28 mouse cellular contexts compared by ENCODE assay signal in genomic region chr5:97633766-97634165, GRCm38 (mm10).
DNase-seq lines count a peak whose midpoint lies in the region; ATAC-seq and TF ChIP-seq lines count a peak whose summit lies in the region.
"Had no signal": no experiment of that assay in that cellular context is flagged by ENCODE, and none has a peak within 500 bp of the region (broad histone marks: within the 10 kb centered on the region; RNA-seq: fewer than 3 reads in every experiment).

No protein-coding gene starts in this region.

- no peak overlapping the region for H3K4me2 ChIP-seq in midbrain, postnatal 0 days (ENCODE audit: low read depth, low read length, poor library complexity, severe bottlenecking)
- no peak overlapping the region for H3K4me2 ChIP-seq in midbrain, embryonic 15.5 days
- H3K4me2 ChIP-seq in forebrain, postnatal 0 days (ENCODE audit: low read depth), result no peak overlapping the region
- H3K4me2 ChIP-seq: heart, embryonic 13.5 days; intestine, embryonic 15.5 days; lung, embryonic 14.5 days had no signal

- H3K27ac ChIP-seq in midbrain, postnatal 0 days (ENCODE audit: low read depth, low read length), result no peak overlapping the region
- no peak overlapping the region for H3K27ac ChIP-seq in midbrain, embryonic 15.5 days
- H3K27ac ChIP-seq in forebrain, postnatal 0 days (ENCODE audit: low read depth, low read length), result no peak overlapping the region
- H3K27ac ChIP-seq: gastrocnemius, adult 2 months; heart, adult 2 months; heart, embryonic 13.5 days; hindbrain, embryonic 10.5 days; intestine, embryonic 15.5 days; liver, embryonic 14.5 days had no signal

- no peak overlapping the region for H3K9ac ChIP-seq in midbrain, postnatal 0 days (replicated peaks; ENCODE audit: low read length, poor library complexity, severe bottlenecking)
- H3K9ac ChIP-seq in midbrain, embryonic 15.5 days, result no peak overlapping the region
- no peak overlapping the region for H3K9ac ChIP-seq in forebrain, postnatal 0 days
- H3K9ac ChIP-seq: heart, embryonic 13.5 days; intestine, embryonic 15.5 days; liver, embryonic 14.5 days; lung, embryonic 14.5 days had no signal

- H3K36me3 ChIP-seq in midbrain, postnatal 0 days (ENCODE audit: insufficient read depth, low read length), result no peaks in the 10 kb centered on the region
- H3K36me3 ChIP-seq in midbrain, embryonic 15.5 days (replicated peaks), result no peaks in the 10 kb centered on the region
- H3K36me3 ChIP-seq in forebrain, postnatal 0 days (ENCODE audit: insufficient read depth), result no peaks in the 10 kb centered on the region
- H3K36me3 ChIP-seq: heart, embryonic 13.5 days; hindbrain, embryonic 10.5 days; intestine, embryonic 15.5 days had no signal

- H3K27me3 ChIP-seq in midbrain, postnatal 0 days (ENCODE audit: insufficient read depth, low read length), result no peaks in the 10 kb centered on the region
- H3K27me3 ChIP-seq in midbrain, embryonic 15.5 days (replicated peaks), result no peaks in the 10 kb centered on the region
- no peaks in the 10 kb centered on the region for H3K27me3 ChIP-seq in forebrain, postnatal 0 days (ENCODE audit: insufficient read depth, low read length)
- H3K27me3 ChIP-seq: heart, embryonic 13.5 days; intestine, embryonic 15.5 days had no signal

- 83% methylated on average over 6 of the region's 6 CpGs for WGBS in midbrain, postnatal 0 days
- 81% methylated on average over 6 of the region's 6 CpGs for WGBS in midbrain, embryonic 15.5 days
- WGBS in lung, adult 2 months, result 87% methylated on average over 6 of the region's 6 CpGs
- 59% methylated on average over 6 of the region's 6 CpGs for WGBS in forebrain, postnatal 0 days

- TF ChIP-seq POLR2A in lung, adult 2 months (IDR thresholded peaks at IDR 0.05; ENCODE audit: borderline replicate concordance, extremely low read depth, low read depth, low read length), result no peak

- DNase-seq in midbrain, postnatal 0 days (ENCODE audit: low spot score), result peak; percentile 62
- DNase-seq in cerebellum, adult 11-12 months, result peak; percentile 56
- DNase-seq in cerebellum, adult 9-11 months, result peak; percentile 62
- DNase-seq in lung, adult 2 months, result no peak
- no peak for DNase-seq in spleen, postnatal 14 days (ENCODE audit: low spot score in 2 of 2)
- no peak for DNase-seq in forebrain, postnatal 0 days
- DNase-seq: adrenal gland, adult 8-10 months; B cell, adult 2 months; gastrocnemius, adult 2 months; heart, adult 2 months; heart, postnatal 10 days; kidney, adult 2 months; kidney, postnatal 36 days; layer of hippocampus, postnatal 36 days; liver; lung, embryonic 14.5 days; lung, postnatal 14 days; midbrain, embryonic 14.5 days; right cerebral cortex, postnatal 25 days; thymus, adult 18-20 months; thymus, postnatal 36 days had no signal

- H3K4me3 ChIP-seq in midbrain, postnatal 0 days (ENCODE audit: low read depth, low read length), result no peak overlapping the region
- H3K4me3 ChIP-seq in midbrain, embryonic 15.5 days, result no peak overlapping the region
- no peak overlapping the region for H3K4me3 ChIP-seq in lung, adult 2 months (replicated peaks; ENCODE audit: extremely low read depth, low read depth, low read length)
- H3K4me3 ChIP-seq in forebrain, postnatal 0 days (ENCODE audit: low read depth, low read length), result no peak overlapping the region
- H3K4me3 ChIP-seq: gastrocnemius, adult 2 months; heart, adult 2 months; heart, embryonic 13.5 days; hindbrain, embryonic 10.5 days; intestine, embryonic 15.5 days had no signal

- no peak for TF ChIP-seq CTCF in midbrain, postnatal 0 days (IDR thresholded peaks at IDR 0.05)
- no peak for TF ChIP-seq CTCF in lung, adult 2 months (IDR thresholded peaks at IDR 0.05; ENCODE audit: insufficient read depth, low read length)
- TF ChIP-seq CTCF in forebrain, postnatal 0 days (IDR thresholded peaks at IDR 0.05; ENCODE audit: low read depth), result no peak

- no peaks in the 10 kb centered on the region for H3K9me3 ChIP-seq in midbrain, postnatal 0 days (ENCODE audit: low read length)
- no peaks in the 10 kb centered on the region for H3K9me3 ChIP-seq in midbrain, embryonic 15.5 days
- no peaks in the 10 kb centered on the region for H3K9me3 ChIP-seq in forebrain, postnatal 0 days (ENCODE audit: low read length)
- H3K9me3 ChIP-seq: heart, embryonic 13.5 days; hindbrain, embryonic 10.5 days; intestine, embryonic 15.5 days had no signal

- H3K4me1 ChIP-seq in midbrain, postnatal 0 days (ENCODE audit: insufficient read depth, low read length), result no peaks in the 10 kb centered on the region
- no peaks in the 10 kb centered on the region for H3K4me1 ChIP-seq in midbrain, embryonic 15.5 days
- no peaks in the 10 kb centered on the region for H3K4me1 ChIP-seq in lung, adult 2 months (ENCODE audit: control insufficient read depth, insufficient read depth, low read length)
- no peaks in the 10 kb centered on the region for H3K4me1 ChIP-seq in forebrain, postnatal 0 days (ENCODE audit: insufficient read depth)
- H3K4me1 ChIP-seq: hindbrain, embryonic 10.5 days; intestine, embryonic 15.5 days had no signal

- ATAC-seq in midbrain, postnatal 0 days (ENCODE audit: low FRiP score), result no peak
- ATAC-seq in midbrain, embryonic 15.5 days (replicated peaks), result no peak
- ATAC-seq in forebrain, postnatal 0 days, result no peak
- ATAC-seq: forebrain, embryonic 14.5 days; hindbrain, embryonic 16.5 days; intestine, embryonic 15.5 days had no signal

Comparison
In these comparisons a context has a peak if more than half of its experiments do, and no peak if none do; other contexts are left out.
1. DNase-seq: peak in midbrain, postnatal 0 days (single experiment), cerebellum, adult 11-12 months (single experiment) and cerebellum, adult 9-11 months (single experiment); none in lung, adult 2 months (single experiment), spleen, postnatal 14 days (0 of 2) and forebrain, postnatal 0 days (single experiment).